In genomic region chr5:128330351-128330750, GRCm38 (mm10) we compare ENCODE assay signal across 15 mouse cellular contexts.
A peak's percentile ranks its signal among the peaks of the same experiment; 100 is the strongest.
DNase-seq lines count a peak whose midpoint lies in the region.
"Had no signal": no experiment of that assay in that cellular context is flagged by ENCODE, and none has a peak within 500 bp of the region (broad histone marks: within the 10 kb centered on the region; RNA-seq: fewer than 3 reads in every experiment).

No protein-coding gene starts in this region.

- peak; percentile 25 for DNase-seq in testis, postnatal 10 days (ENCODE audit: low spot score)
- DNase-seq in testis, postnatal 14 days (ENCODE audit: low spot score) = no peak
- DNase-seq in R1 (ENCODE audit: low read depth, low spot score) (peak; percentile 57), ZHBTc4 (ENCODE audit: low read depth, low spot score) (peak; percentile 66)
- DNase-seq in right cerebral cortex, postnatal 14 days = no peak
- no peak for DNase-seq in cerebellum, postnatal 25 days
- DNase-seq: adrenal gland, adult 2 months; adrenal gland, postnatal 10 days; adrenal gland, postnatal 25 days; cerebellum, adult 11 months; cerebellum, adult 18-20 months; cerebellum, adult 8-10 months; cerebellum, adult 9-11 months; cerebellum, postnatal 14 days; forebrain, postnatal 0 days had no signal

Comparison
In these comparisons a context has a peak if more than half of its experiments do, and no peak if none do; other contexts are left out.
1. DNase-seq: peak in testis, postnatal 10 days (single experiment), R1 (single experiment) and ZHBTc4 (single experiment); none in testis, postnatal 14 days (single experiment), right cerebral cortex, postnatal 14 days (single experiment) and cerebellum, postnatal 25 days (0 of 2).